Mouse (Mus musculus): ENCODE data around the gene Ccdc88b. TPM values are rescaled to one million over a fixed set of nuclear protein-coding genes. Genes with fewer than 3 reads are reported as not detected.

Ccdc88b gene
- polyA plus RNA-seq, 1 experiment = 1.7 TPM

- WGBS = 24% methylated on average over 5 of the region's 5 CpGs
- Histone ChIP-seq H3K27ac (ENCODE audit: insufficient read depth, low read length) (no peak overlapping the region), H3K4me1 (ENCODE audit: control insufficient read depth, insufficient read depth, low read length) (no peaks in the 10 kb centered on the region), H3K4me3 (replicated peaks; ENCODE audit: insufficient read depth, low read depth, low read length) (no peak overlapping the region), H3K27me3 (ENCODE audit: control insufficient read depth, insufficient read depth, low read length) (no peaks in the 10 kb centered on the region)
- DNase-seq = no peak
- TF ChIP-seq CTCF (IDR thresholded peaks at IDR 0.05; ENCODE audit: borderline replicate concordance, insufficient read depth, low read depth, low read length) (no peak), POLR2A (IDR thresholded peaks at IDR 0.05; ENCODE audit: borderline replicate concordance, insufficient read depth, low read length) (no peak)
These were observed 11.3 kb upstream of the Ccdc88b start for GRCm38 (mm10) chr19:6869355-6869754.

- 96% methylated on average over 4 of the region's 4 CpGs for WGBS
- TF ChIP-seq POLR2A (IDR thresholded peaks at IDR 0.05; ENCODE audit: borderline replicate concordance, insufficient read depth, low read length) = no peak
- TF ChIP-seq CTCF (IDR thresholded peaks at IDR 0.05; ENCODE audit: borderline replicate concordance, insufficient read depth, low read depth, low read length) = no peak
- H3K27ac ChIP-seq (ENCODE audit: insufficient read depth, low read length) = no peak overlapping the region
- no peaks in the 10 kb centered on the region for H3K4me1 ChIP-seq (ENCODE audit: control insufficient read depth, insufficient read depth, low read length)
- DNase-seq = no peak
- no peak overlapping the region for H3K4me3 ChIP-seq (replicated peaks; ENCODE audit: insufficient read depth, low read depth, low read length)
- H3K27me3 ChIP-seq (ENCODE audit: control insufficient read depth, insufficient read depth, low read length) = no peaks in the 10 kb centered on the region
These were observed 3.4 kb upstream of the Ccdc88b start for GRCm38 (mm10) chr19:6861451-6861850.

GRCm38 (mm10) chr19:6860706-6861105 is 2.7 kb upstream of the Ccdc88b start:
- Histone ChIP-seq H3K27ac (ENCODE audit: insufficient read depth, low read length) (no peak overlapping the region), H3K27me3 (ENCODE audit: control insufficient read depth, insufficient read depth, low read length) (no peaks in the 10 kb centered on the region), H3K4me1 (ENCODE audit: control insufficient read depth, insufficient read depth, low read length) (peaks cover 5% of the 10 kb centered on the region), H3K4me3 (replicated peaks; ENCODE audit: insufficient read depth, low read depth, low read length) (no peak overlapping the region)
- DNase-seq = no peak
- 73% methylated on average over 6 of the region's 6 CpGs for WGBS
- TF ChIP-seq POLR2A (IDR thresholded peaks at IDR 0.05; ENCODE audit: borderline replicate concordance, insufficient read depth, low read length) (no peak), CTCF (IDR thresholded peaks at IDR 0.05; ENCODE audit: borderline replicate concordance, insufficient read depth, low read depth, low read length) (no peak)

GRCm38 (mm10) chr19:6859971-6860370 is 2.0 kb upstream of the Ccdc88b start:
- Histone ChIP-seq H3K4me1 (ENCODE audit: control insufficient read depth, insufficient read depth, low read length) (peaks cover 9% of the 10 kb centered on the region), H3K4me3 (replicated peaks; ENCODE audit: insufficient read depth, low read depth, low read length) (no peak overlapping the region), H3K27ac (ENCODE audit: insufficient read depth, low read length) (no peak overlapping the region), H3K27me3 (ENCODE audit: control insufficient read depth, insufficient read depth, low read length) (no peaks in the 10 kb centered on the region)
- TF ChIP-seq POLR2A (IDR thresholded peaks at IDR 0.05; ENCODE audit: borderline replicate concordance, insufficient read depth, low read length) = no peak
- no peak for TF ChIP-seq CTCF (IDR thresholded peaks at IDR 0.05; ENCODE audit: borderline replicate concordance, insufficient read depth, low read depth, low read length)
- 90% methylated on average over 3 of the region's 3 CpGs for WGBS
- no peak for DNase-seq

GRCm38 (mm10) chr19:6859032-6859651 is 1.1 kb upstream of the Ccdc88b start:
- TF ChIP-seq POLR2A (IDR thresholded peaks at IDR 0.05; ENCODE audit: borderline replicate concordance, insufficient read depth, low read length) = no peak
- no peak for TF ChIP-seq CTCF (IDR thresholded peaks at IDR 0.05; ENCODE audit: borderline replicate concordance, insufficient read depth, low read depth, low read length)
- Histone ChIP-seq H3K27ac (ENCODE audit: insufficient read depth, low read length) (no peak overlapping the region), H3K27me3 (ENCODE audit: control insufficient read depth, insufficient read depth, low read length) (no peaks in the 10 kb centered on the region), H3K4me3 (replicated peaks; ENCODE audit: insufficient read depth, low read depth, low read length) (no peak overlapping the region), H3K4me1 (ENCODE audit: control insufficient read depth, insufficient read depth, low read length) (peaks cover 9% of the 10 kb centered on the region)
- DNase-seq = no peak
- WGBS = 69% methylated on average over 2 of the region's 2 CpGs

- Histone ChIP-seq H3K27me3 (ENCODE audit: control insufficient read depth, insufficient read depth, low read length) (no peaks in the 10 kb centered on the region), H3K4me1 (ENCODE audit: control insufficient read depth, insufficient read depth, low read length) (peaks cover 9% of the 10 kb centered on the region), H3K27ac (ENCODE audit: insufficient read depth, low read length) (no peak overlapping the region), H3K4me3 (replicated peaks; ENCODE audit: insufficient read depth, low read depth, low read length) (no peak overlapping the region)
- no peak for DNase-seq
- WGBS = 84% methylated on average over 9 of the region's 9 CpGs
- no peak for TF ChIP-seq CTCF (IDR thresholded peaks at IDR 0.05; ENCODE audit: borderline replicate concordance, insufficient read depth, low read depth, low read length)
- TF ChIP-seq POLR2A (IDR thresholded peaks at IDR 0.05; ENCODE audit: borderline replicate concordance, insufficient read depth, low read length) = no peak
These were observed 513 bp downstream of the Ccdc88b start for GRCm38 (mm10) chr19:6857391-6858005.

GRCm38 (mm10) chr19:6857003-6857360 is 1.0 kb downstream of the Ccdc88b start:
- WGBS = 86% methylated on average over 3 of the region's 3 CpGs
- H3K4me3 ChIP-seq (replicated peaks; ENCODE audit: insufficient read depth, low read depth, low read length) = no peak overlapping the region
- no peak overlapping the region for H3K27ac ChIP-seq (ENCODE audit: insufficient read depth, low read length)
- no peaks in the 10 kb centered on the region for H3K27me3 ChIP-seq (ENCODE audit: control insufficient read depth, insufficient read depth, low read length)
- no peak for DNase-seq
- H3K4me1 ChIP-seq (ENCODE audit: control insufficient read depth, insufficient read depth, low read length) = peaks cover 9% of the 10 kb centered on the region
- no peak for TF ChIP-seq CTCF (IDR thresholded peaks at IDR 0.05; ENCODE audit: borderline replicate concordance, insufficient read depth, low read depth, low read length)
- TF ChIP-seq POLR2A (IDR thresholded peaks at IDR 0.05; ENCODE audit: borderline replicate concordance, insufficient read depth, low read length) = no peak

GRCm38 (mm10) chr19:6856281-6857002 is 1.6 kb downstream of the Ccdc88b start:
- DNase-seq = no peak
- no peaks in the 10 kb centered on the region for H3K27me3 ChIP-seq (ENCODE audit: control insufficient read depth, insufficient read depth, low read length)
- H3K4me3 ChIP-seq (replicated peaks; ENCODE audit: insufficient read depth, low read depth, low read length) = no peak overlapping the region
- H3K4me1 ChIP-seq (ENCODE audit: control insufficient read depth, insufficient read depth, low read length) = peaks cover 9% of the 10 kb centered on the region
- 73% methylated on average over 12 of the region's 12 CpGs for WGBS
- TF ChIP-seq CTCF (IDR thresholded peaks at IDR 0.05; ENCODE audit: borderline replicate concordance, insufficient read depth, low read depth, low read length) = no peak; the same call in 1 of the 2 replicates
- no peak for TF ChIP-seq POLR2A (IDR thresholded peaks at IDR 0.05; ENCODE audit: borderline replicate concordance, insufficient read depth, low read length)
- no peak overlapping the region for H3K27ac ChIP-seq (ENCODE audit: insufficient read depth, low read length)
